Mouse (Mus musculus) ES-Bruce4 (cell line): ENCODE results near the gene Mapre1. TPM values are rescaled to one million over a fixed set of nuclear protein-coding genes. Genes with fewer than 3 reads are reported as not detected.

Experiments used
- H3K27ac ChIP-seq: 2 replicates; pipeline ENCODE4 v1.5.1; 2012; ENCODE audit warnings: low read length, inconsistent platforms; ENCODE audit not compliant: insufficient read depth
- H3K27me3 ChIP-seq: 2 replicates; pipeline ENCODE4 v1.6.1; 2012; ENCODE audit warnings: mild to moderate bottlenecking, low read length, inconsistent platforms; ENCODE audit not compliant: control insufficient read depth, poor library complexity, insufficient read depth, severe bottlenecking
- H3K36me3 ChIP-seq: 2 replicates; pipeline ENCODE4 v1.6.1; 2012; ENCODE audit warnings: inconsistent platforms, mild to moderate bottlenecking, low read length, moderate library complexity; ENCODE audit not compliant: control insufficient read depth, poor library complexity, insufficient read depth, severe bottlenecking
- H3K4me1 ChIP-seq: one replicate; pipeline ENCODE4 v1.8.1; 2011; ENCODE audit warnings: low read length; ENCODE audit not compliant: control insufficient read depth, insufficient read depth
- H3K4me3 ChIP-seq: 2 replicates; pipeline ENCODE4 v1.5.1; 2011; ENCODE audit warnings: low read depth, mild to moderate bottlenecking, low read length
- H3K9ac ChIP-seq: 2 replicates; pipeline ENCODE4 v1.6.1; 2012; ENCODE audit warnings: low read depth, mild to moderate bottlenecking, inconsistent platforms; ENCODE audit not compliant: poor library complexity, severe bottlenecking
- H3K9me3 ChIP-seq: replicated peaks from 2 replicates; pipeline ENCODE4 v1.6.1; 2012; ENCODE audit warnings: mild to moderate bottlenecking, low read length, inconsistent platforms; ENCODE audit not compliant: control insufficient read depth, poor library complexity, insufficient read depth, severe bottlenecking
- CTCF ChIP-seq: IDR thresholded peaks from one replicate; pipeline ENCODE4 v1.8.1; 2011; ENCODE audit warnings: low read depth, low read length
- EP300 ChIP-seq: IDR thresholded peaks from 2 replicates; pipeline ENCODE4 v1.6.1; 2011; ENCODE audit warnings: low read depth, low read length; ENCODE audit not compliant: insufficient read depth
- POLR2A ChIP-seq: IDR thresholded peaks from one replicate; pipeline ENCODE4 v1.8.1; 2011; ENCODE audit warnings: low read length; ENCODE audit not compliant: insufficient read depth
- polyA plus RNA-seq: library from polyadenylated mRNA; stranded (reverse); fragments of >200 nt; gene quantifications from 2 replicates; pipeline ENCODE4 v1.2.4, GENCODE M21; 2011; ENCODE audit warnings: low read depth; ENCODE audit not compliant: missing spikeins, insufficient read depth, insufficient read length

The Mapre1 gene
- polyA plus RNA-seq, 1 experiment: 190 TPM

GRCm38 (mm10) chr2:153809921-153810320 is 68.8 kb downstream of the Mapre1 start:
- Histone ChIP-seq H3K4me1 (no peaks in the 10 kb centered on the region), H3K9me3 (no peaks in the 10 kb centered on the region), H3K27me3 (no peaks in the 10 kb centered on the region), H3K4me3 (no peak overlapping the region), H3K9ac (no peak overlapping the region), H3K36me3 (no peaks in the 10 kb centered on the region), H3K27ac (no peak overlapping the region)
- TF ChIP-seq EP300 (no peak), POLR2A (no peak), CTCF (no peak)

DNA sequence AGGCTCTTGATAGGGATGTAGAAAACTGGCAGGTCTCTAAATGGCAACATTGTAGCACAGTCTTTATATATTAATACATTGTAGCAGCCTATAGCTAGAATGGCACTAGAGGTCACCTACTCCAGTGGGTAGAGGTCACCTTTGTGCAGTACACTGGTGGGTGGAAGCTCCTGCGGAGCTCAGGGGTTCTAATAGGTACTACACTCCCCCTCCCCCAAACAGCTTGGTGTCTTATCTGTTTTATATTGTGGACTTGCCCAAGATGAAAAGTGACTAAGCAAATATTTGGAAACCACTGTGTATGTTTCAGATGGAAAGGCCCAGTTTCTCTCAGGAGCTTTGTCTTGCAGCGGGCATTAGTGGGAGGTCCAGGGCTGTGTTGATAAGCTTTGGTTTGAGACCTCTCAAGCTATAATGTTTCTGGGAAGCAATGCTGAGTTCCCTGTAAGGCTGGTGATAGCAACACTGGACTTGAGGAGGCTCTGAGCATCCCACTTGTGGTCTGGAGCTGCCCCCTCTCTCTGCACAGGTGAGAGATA is 81.0 kb downstream of the Mapre1 start:
- no peak overlapping the region for H3K9ac ChIP-seq
- no peak overlapping the region for H3K27ac ChIP-seq
- no peaks in the 10 kb centered on the region for H3K4me1 ChIP-seq
- no peak for TF ChIP-seq POLR2A
- TF ChIP-seq EP300: no peak
- TF ChIP-seq CTCF: no peak
- H3K27me3 ChIP-seq: no peaks in the 10 kb centered on the region; the same call in 1 of the 2 replicates
- H3K36me3 ChIP-seq: no peaks in the 10 kb centered on the region
- no peaks in the 10 kb centered on the region for H3K9me3 ChIP-seq
- no peak overlapping the region for H3K4me3 ChIP-seq

Other genes starting within 250 kb of the Mapre1 start
- gene 4930404H24Rik, start 248.5 kb upstream of the Mapre1 start, polyA plus RNA-seq: not detected in 2 replicates
- gene Nol4l, start 211.3 kb upstream of the Mapre1 start, polyA plus RNA-seq: 11.0 and 11.5 TPM in 2 replicates
- 16.5 and 18.0 TPM in 2 replicates for gene Commd7, start 108.5 kb upstream of the Mapre1 start, polyA plus RNA-seq
- 105 and 112 TPM in 2 replicates for gene Dnmt3b, start 91.8 kb upstream of the Mapre1 start, polyA plus RNA-seq
- gene Dnmt3c, start 44.6 kb upstream of the Mapre1 start, polyA plus RNA-seq: 5.5 and 5.6 TPM in 2 replicates
- gene Efcab8, start 38.7 kb downstream of the Mapre1 start, polyA plus RNA-seq: 0.48 and 1.6 TPM in 2 replicates
- not detected in 2 replicates for gene Sun5, start 129.8 kb downstream of the Mapre1 start, polyA plus RNA-seq
- not detected in 2 replicates for gene Bpifb2, start 133.8 kb downstream of the Mapre1 start, polyA plus RNA-seq
- not detected in 2 replicates for gene Bpifb6, start 159.1 kb downstream of the Mapre1 start, polyA plus RNA-seq
- not detected in 2 replicates for gene Bpifb3, start 177.0 kb downstream of the Mapre1 start, polyA plus RNA-seq
- not detected in 2 replicates for gene Bpifb4, start 196.9 kb downstream of the Mapre1 start, polyA plus RNA-seq
- gene Bpifa6, start 233.7 kb downstream of the Mapre1 start, polyA plus RNA-seq: not detected in 2 replicates